Mouse (Mus musculus) heart, embryonic 13.5 days (tissue): ENCODE data around the gene Slc16a3. TPM values are rescaled to one million over a fixed set of nuclear protein-coding genes. Genes with fewer than 3 reads are reported as not detected.
A peak's percentile ranks its signal among the peaks of the same experiment; 100 is the strongest.

ENCODE experiments used
- ATAC-seq: fragments of 200-750 bp; cut with Nextera tagmentation; 2 replicates; pipeline ENCODE4 v1.8.0; 2017; ENCODE audit warnings: moderate TSS enrichment; ENCODE audit not compliant: insufficient number of reproducible peaks, low FRiP score, low TSS enrichment; ENCODE audit errors: extremely low read depth
- H3K27ac ChIP-seq: fragments of 300-500 bp; sonication (generic); replicated peaks from 2 replicates; pipeline ENCODE4 v1.5.1; 2015; ENCODE audit warnings: moderate library complexity, mild to moderate bottlenecking, inconsistent platforms
- H3K27me3 ChIP-seq: fragments of 300-500 bp; sonication (generic); replicated peaks from 2 replicates; pipeline ENCODE4 v1.6.1; 2015; ENCODE audit warnings: mild to moderate bottlenecking, inconsistent platforms
- H3K36me3 ChIP-seq: fragments of 300-500 bp; sonication (generic); 2 replicates; pipeline ENCODE4 v1.6.1; 2015; ENCODE audit warnings: mild to moderate bottlenecking, inconsistent platforms
- H3K4me1 ChIP-seq: fragments of 300-500 bp; sonication (generic); 2 replicates; pipeline ENCODE4 v1.6.1; 2015; ENCODE audit warnings: inconsistent platforms
- H3K4me2 ChIP-seq: fragments of 300-500 bp; sonication (generic); 2 replicates; pipeline ENCODE4 v1.6.1; 2015; ENCODE audit warnings: inconsistent platforms, mild to moderate bottlenecking, moderate library complexity
- H3K4me3 ChIP-seq: fragments of 300-500 bp; sonication (generic); 2 replicates; pipeline ENCODE4 v1.5.1; 2015; ENCODE audit warnings: moderate library complexity, mild to moderate bottlenecking, inconsistent platforms
- H3K9ac ChIP-seq: fragments of 300-500 bp; sonication (generic); 2 replicates; pipeline ENCODE4 v1.6.1; 2015; ENCODE audit warnings: inconsistent platforms, mild to moderate bottlenecking, moderate library complexity
- H3K9me3 ChIP-seq: fragments of 300-500 bp; sonication (generic); 2 replicates; pipeline ENCODE4 v1.6.1; 2016; ENCODE audit warnings: inconsistent platforms
- whole genome bisulfite sequencing: fragments of 180-500 bp; shearing (Covaris S2); methylation state at CpG from one replicate; pipeline ENCODE4 v1.1.7; 2015; ENCODE audit warnings: mixed read lengths; 5-methylcytosine and 5-hydroxymethylcytosine counted together
- polyA plus RNA-seq: library from polyadenylated mRNA; unstranded; fragments of >200 nt; fragmentation: Nextera tagmentation; extraction: Ambion mirVana; gene quantifications from 2 replicates; pipeline ENCODE4 v1.2.1, GENCODE M21; 2015

Gene Slc16a3
- polyA plus RNA-seq, 1 experiment from 2014 or later: 224 TPM

DNA sequence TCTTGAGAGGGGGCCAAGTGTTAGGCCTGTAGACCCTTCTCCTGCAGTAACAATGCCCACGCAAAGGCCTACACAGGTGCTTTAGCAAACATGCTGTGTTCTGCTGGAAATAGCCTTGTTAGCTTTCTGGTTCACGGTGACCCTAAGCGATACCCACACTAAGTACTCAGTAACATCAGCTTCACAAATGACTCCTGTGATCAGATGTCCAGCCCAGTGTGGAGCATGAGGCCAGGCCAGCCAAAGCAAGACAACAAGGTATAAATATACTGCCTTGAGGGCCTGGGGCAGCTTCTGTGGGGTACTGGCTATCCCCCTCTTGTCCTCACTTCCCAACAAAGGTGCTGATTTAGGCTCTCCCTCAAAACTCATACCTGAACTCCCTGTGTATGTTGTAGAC is 44.8 kb downstream of the Slc16a3 start:
- Histone ChIP-seq H3K9me3 (no peaks in the 10 kb centered on the region), H3K27ac (no peak overlapping the region), H3K27me3 (no peaks in the 10 kb centered on the region), H3K36me3 (peaks cover 2% of the 10 kb centered on the region), H3K4me2 (no peak overlapping the region), H3K4me3 (no peak overlapping the region), H3K9ac (peak overlapping the region; percentile 100), H3K4me1 (peaks cover 51% of the 10 kb centered on the region)
- ATAC-seq: no peak
- 94% methylated on average over 3 of the region's 3 CpGs for WGBS

GRCm38 (mm10) chr11:120993586-120993985 is 45.3 kb downstream of the Slc16a3 start:
- no peaks in the 10 kb centered on the region for H3K27me3 ChIP-seq
- no peaks in the 10 kb centered on the region for H3K9me3 ChIP-seq
- H3K36me3 ChIP-seq: peaks cover 4% of the 10 kb centered on the region
- H3K9ac ChIP-seq: peak overlapping the region; percentile 19; the same call in 1 of the 2 replicates
- peaks cover 46% of the 10 kb centered on the region for H3K4me1 ChIP-seq
- H3K4me2 ChIP-seq: no peak overlapping the region
- no peak for ATAC-seq
- WGBS: 69% methylated on average over 5 of the region's 5 CpGs
- H3K27ac ChIP-seq: no peak overlapping the region
- no peak overlapping the region for H3K4me3 ChIP-seq

DNA sequence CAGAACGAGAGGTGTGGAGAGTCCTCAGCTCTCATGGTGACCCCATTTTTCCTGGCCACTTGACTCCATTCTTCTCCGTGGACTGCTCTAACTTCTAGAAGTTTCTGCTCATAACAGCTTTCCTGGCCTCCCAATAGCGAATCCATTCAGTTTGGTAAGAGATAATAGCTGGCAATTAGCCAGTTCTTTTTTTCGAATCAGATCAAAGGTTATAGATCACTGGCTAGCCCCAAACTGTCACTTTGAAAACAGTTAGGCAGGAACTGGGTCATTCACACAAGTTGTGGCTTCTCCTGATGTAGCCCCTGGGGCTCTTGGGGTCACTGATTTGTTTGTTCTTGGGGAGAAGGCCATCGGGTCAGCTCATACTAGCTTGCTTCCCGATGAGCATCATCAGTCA is 46.5 kb downstream of the Slc16a3 start:
- ATAC-seq: no peak

GRCm38 (mm10) chr11:121001966-121002365 is 53.7 kb downstream of the Slc16a3 start:
- Histone ChIP-seq H3K27ac (no peak overlapping the region), H3K9ac (no peak overlapping the region), H3K4me1 (peaks cover 11% of the 10 kb centered on the region), H3K4me3 (no peak overlapping the region), H3K36me3 (peaks cover 8% of the 10 kb centered on the region), H3K27me3 (peaks cover 4% of the 10 kb centered on the region; the same call in 1 of the 2 replicates), H3K4me2 (no peak overlapping the region), H3K9me3 (no peaks in the 10 kb centered on the region)
- ATAC-seq: no peak
- 52% methylated on average over 4 of the region's 4 CpGs for WGBS

More for the DNA sequence above, 46.5 kb downstream of the Slc16a3 start:
- Histone ChIP-seq H3K4me2 (no peak overlapping the region), H3K27me3 (no peaks in the 10 kb centered on the region), H3K9me3 (no peaks in the 10 kb centered on the region), H3K27ac (no peak overlapping the region), H3K4me1 (peaks cover 34% of the 10 kb centered on the region), H3K36me3 (peaks cover 8% of the 10 kb centered on the region), H3K9ac (no peak overlapping the region), H3K4me3 (no peak overlapping the region)
- WGBS: 83% methylated on average over 6 of the region's 6 CpGs

- peaks cover 4% of the 10 kb centered on the region; the same call in 1 of the 2 replicates for H3K27me3 ChIP-seq
- no peaks in the 10 kb centered on the region; the same call in none of the 2 replicates for H3K36me3 ChIP-seq
- H3K4me3 ChIP-seq: no peak overlapping the region
- H3K4me2 ChIP-seq: no peak overlapping the region
- peaks cover 11% of the 10 kb centered on the region for H3K4me1 ChIP-seq
- no peak for ATAC-seq
- WGBS: 62% methylated on average over 5 of the region's 5 CpGs
- no peaks in the 10 kb centered on the region for H3K9me3 ChIP-seq
- H3K9ac ChIP-seq: no peak overlapping the region
- no peak overlapping the region for H3K27ac ChIP-seq
Observed at GRCm38 (mm10) chr11:121004281-121004680, 56.0 kb downstream of the Slc16a3 start.

- no peak overlapping the region for H3K4me3 ChIP-seq
- ATAC-seq: no peak
- no peak overlapping the region for H3K9ac ChIP-seq
- H3K4me1 ChIP-seq: peaks cover 11% of the 10 kb centered on the region
- peaks cover 4% of the 10 kb centered on the region; the same call in 1 of the 2 replicates for H3K27me3 ChIP-seq
- H3K36me3 ChIP-seq: no peaks in the 10 kb centered on the region
- no peak overlapping the region for H3K4me2 ChIP-seq
- 59% methylated on average over 6 of the region's 6 CpGs for WGBS
- no peak overlapping the region for H3K27ac ChIP-seq
- no peaks in the 10 kb centered on the region for H3K9me3 ChIP-seq
Observed at GRCm38 (mm10) chr11:121006184-121006583, 57.9 kb downstream of the Slc16a3 start.

GRCm38 (mm10) chr11:121010044-121010755 is 61.9 kb downstream of the Slc16a3 start:
- Histone ChIP-seq H3K27me3 (no peaks in the 10 kb centered on the region), H3K4me3 (no peak overlapping the region), H3K4me1 (peaks cover 12% of the 10 kb centered on the region; the same call in 1 of the 2 replicates), H3K9me3 (no peaks in the 10 kb centered on the region), H3K4me2 (no peak overlapping the region), H3K27ac (no peak overlapping the region), H3K9ac (no peak overlapping the region), H3K36me3 (no peaks in the 10 kb centered on the region)
- WGBS: 93% methylated on average over 3 of the region's 3 CpGs
- ATAC-seq: no peak

Other genes with a start within 250 kb of the Slc16a3 start
- gene Cenpx, start 234.7 kb upstream of the Slc16a3 start, polyA plus RNA-seq: 120 and 122 TPM in 2 replicates
- gene Lrrc45, start 234.6 kb upstream of the Slc16a3 start, polyA plus RNA-seq: 27.8 and 28.1 TPM in 2 replicates
- gene Rac3, start 227.0 kb upstream of the Slc16a3 start, polyA plus RNA-seq: 6.4 and 9.8 TPM in 2 replicates
- 7.5 and 7.6 TPM in 2 replicates for gene Dcxr, start 221.2 kb upstream of the Slc16a3 start, polyA plus RNA-seq
- 2.1 and 3.8 TPM in 2 replicates for gene Cbr2, start 216.4 kb upstream of the Slc16a3 start, polyA plus RNA-seq
- 1.8 and 2.6 TPM in 2 replicates for gene Hmga1b, start 185.7 kb upstream of the Slc16a3 start, polyA plus RNA-seq
- gene Rfng, start 164.3 kb upstream of the Slc16a3 start, polyA plus RNA-seq: 21.4 and 24.5 TPM in 2 replicates
- 139 and 146 TPM in 2 replicates for gene Gps1, start 164.2 kb upstream of the Slc16a3 start, polyA plus RNA-seq
- gene Dus1l, start 152.1 kb upstream of the Slc16a3 start, polyA plus RNA-seq: 40.8 and 45.2 TPM in 2 replicates
- 23.2 and 26.4 TPM in 2 replicates for gene Fasn, start 123.9 kb upstream of the Slc16a3 start, polyA plus RNA-seq
- 3.1 and 3.7 TPM in 2 replicates for gene Ccdc57, start 15.6 kb upstream of the Slc16a3 start, polyA plus RNA-seq
- gene Csnk1d, start 42.9 kb downstream of the Slc16a3 start, polyA plus RNA-seq: 71.4 and 71.5 TPM in 2 replicates
- gene Cd7, start 90.9 kb downstream of the Slc16a3 start, polyA plus RNA-seq: 0.22 and 0.29 TPM in 2 replicates
- gene Sectm1b, start 115.1 kb downstream of the Slc16a3 start, polyA plus RNA-seq: not detected in 2 replicates
- 0.11 TPM in 1 of 2 replicates, not detected in the other for gene Sectm1a, start 132.7 kb downstream of the Slc16a3 start, polyA plus RNA-seq
- not detected in 2 replicates for gene Tex19.2, start 170.2 kb downstream of the Slc16a3 start, polyA plus RNA-seq
- not detected in 2 replicates for gene Tex19.1, start 197.7 kb downstream of the Slc16a3 start, polyA plus RNA-seq
- gene Uts2r, start 211.8 kb downstream of the Slc16a3 start, polyA plus RNA-seq: not detected in 2 replicates